Mouse (Mus musculus): ENCODE measurements around the gene Selenow. TPM values are rescaled to one million over a fixed set of nuclear protein-coding genes. Genes with fewer than 3 reads are reported as not detected.

The Selenow gene
- polyA plus RNA-seq, 1 experiment, result 288 TPM

- no peaks in the 10 kb centered on the region for H3K4me1 ChIP-seq (ENCODE audit: control insufficient read depth, insufficient read depth, low read length)
Observed at GRCm38 (mm10) chr7:15954436-15954835, 32.2 kb upstream of the Selenow start.

GRCm38 (mm10) chr7:15953307-15954074 is 31.3 kb upstream of the Selenow start:
- WGBS, result 88% methylated on average over 13 of the region's 13 CpGs
- Histone ChIP-seq H3K4me3 (ENCODE audit: insufficient read depth, low read depth, low read length) (no peak overlapping the region), H3K27ac (ENCODE audit: insufficient read depth, low read depth, low read length) (no peak overlapping the region), H3K27me3 (replicated peaks; ENCODE audit: control insufficient read depth, insufficient read depth, low read length) (no peaks in the 10 kb centered on the region), H3K36me3 (ENCODE audit: control insufficient read depth, insufficient read depth, low read length) (no peaks in the 10 kb centered on the region), H3K4me1 (ENCODE audit: control insufficient read depth, insufficient read depth, low read length) (no peaks in the 10 kb centered on the region)
- DNase-seq, result no peak
- no peak for TF ChIP-seq POLR2A (IDR thresholded peaks at IDR 0.05; ENCODE audit: low read depth, low read length)
- peak; percentile 42 for TF ChIP-seq CTCF (conservative IDR thresholded peaks at IDR 0.05; ENCODE audit: insufficient read depth, insufficient read length, low read depth, low read length)

More at GRCm38 (mm10) chr7:15954436-15954835, 32.2 kb upstream of the Selenow start:
- TF ChIP-seq POLR2A (IDR thresholded peaks at IDR 0.05; ENCODE audit: low read depth, low read length) (no peak), CTCF (conservative IDR thresholded peaks at IDR 0.05; ENCODE audit: insufficient read depth, insufficient read length, low read depth, low read length) (no peak)
- Histone ChIP-seq H3K27me3 (replicated peaks; ENCODE audit: control insufficient read depth, insufficient read depth, low read length) (no peaks in the 10 kb centered on the region), H3K4me3 (ENCODE audit: insufficient read depth, low read depth, low read length) (no peak overlapping the region), H3K36me3 (ENCODE audit: control insufficient read depth, insufficient read depth, low read length) (no peaks in the 10 kb centered on the region), H3K27ac (ENCODE audit: insufficient read depth, low read depth, low read length) (peak overlapping the region; percentile 3; the same call in 1 of the 2 replicates)
- WGBS, result 85% methylated on average over 7 of the region's 7 CpGs
- DNase-seq, result no peak

GRCm38 (mm10) chr7:15952416-15952815 is 30.2 kb upstream of the Selenow start:
- H3K27ac ChIP-seq (ENCODE audit: insufficient read depth, low read depth, low read length), result no peak overlapping the region
- no peaks in the 10 kb centered on the region for H3K36me3 ChIP-seq (ENCODE audit: control insufficient read depth, insufficient read depth, low read length)
- H3K27me3 ChIP-seq (replicated peaks; ENCODE audit: control insufficient read depth, insufficient read depth, low read length), result no peaks in the 10 kb centered on the region
- no peak for TF ChIP-seq CTCF (conservative IDR thresholded peaks at IDR 0.05; ENCODE audit: insufficient read depth, insufficient read length, low read depth, low read length)
- no peak for TF ChIP-seq POLR2A (IDR thresholded peaks at IDR 0.05; ENCODE audit: low read depth, low read length)
- WGBS, result 70% methylated on average over 3 of the region's 3 CpGs
- no peak overlapping the region for H3K4me3 ChIP-seq (ENCODE audit: insufficient read depth, low read depth, low read length)
- H3K4me1 ChIP-seq (ENCODE audit: control insufficient read depth, insufficient read depth, low read length), result peaks cover 3% of the 10 kb centered on the region; the same call in 1 of the 2 replicates
- no peak for DNase-seq

- DNase-seq, result no peak
- H3K4me3 ChIP-seq (ENCODE audit: insufficient read depth, low read depth, low read length), result no peak overlapping the region
- no peaks in the 10 kb centered on the region for H3K36me3 ChIP-seq (ENCODE audit: control insufficient read depth, insufficient read depth, low read length)
- H3K27ac ChIP-seq (ENCODE audit: insufficient read depth, low read depth, low read length), result no peak overlapping the region
- no peaks in the 10 kb centered on the region for H3K27me3 ChIP-seq (replicated peaks; ENCODE audit: control insufficient read depth, insufficient read depth, low read length)
- TF ChIP-seq POLR2A (IDR thresholded peaks at IDR 0.05; ENCODE audit: low read depth, low read length) (no peak), CTCF (conservative IDR thresholded peaks at IDR 0.05; ENCODE audit: insufficient read depth, insufficient read length, low read depth, low read length) (no peak)
- H3K4me1 ChIP-seq (ENCODE audit: control insufficient read depth, insufficient read depth, low read length), result peaks cover 5% of the 10 kb centered on the region
- WGBS, result 88% methylated on average over 15 of the region's 15 CpGs
Observed at GRCm38 (mm10) chr7:15950008-15950407, 27.8 kb upstream of the Selenow start.

GRCm38 (mm10) chr7:15949216-15949790 is 27.1 kb upstream of the Selenow start:
- H3K4me1 ChIP-seq (ENCODE audit: control insufficient read depth, insufficient read depth, low read length), result peaks cover 11% of the 10 kb centered on the region
- no peak overlapping the region for H3K4me3 ChIP-seq (ENCODE audit: insufficient read depth, low read depth, low read length)
- no peak for TF ChIP-seq POLR2A (IDR thresholded peaks at IDR 0.05; ENCODE audit: low read depth, low read length)
- TF ChIP-seq CTCF (conservative IDR thresholded peaks at IDR 0.05; ENCODE audit: insufficient read depth, insufficient read length, low read depth, low read length), result no peak
- H3K27ac ChIP-seq (ENCODE audit: insufficient read depth, low read depth, low read length), result no peak overlapping the region; the same call in 1 of the 2 replicates
- no peaks in the 10 kb centered on the region for H3K36me3 ChIP-seq (ENCODE audit: control insufficient read depth, insufficient read depth, low read length)
- 77% methylated on average over 7 of the region's 7 CpGs for WGBS
- DNase-seq, result no peak
- H3K27me3 ChIP-seq (replicated peaks; ENCODE audit: control insufficient read depth, insufficient read depth, low read length), result no peaks in the 10 kb centered on the region

GRCm38 (mm10) chr7:15948381-15948941 is 26.3 kb upstream of the Selenow start:
- peak overlapping the region; percentile 27 for H3K4me3 ChIP-seq (ENCODE audit: insufficient read depth, low read depth, low read length)
- peak overlapping the region; percentile 30 for H3K27ac ChIP-seq (ENCODE audit: insufficient read depth, low read depth, low read length)
- DNase-seq, result peak; percentile 91
- no peaks in the 10 kb centered on the region for H3K27me3 ChIP-seq (replicated peaks; ENCODE audit: control insufficient read depth, insufficient read depth, low read length)
- H3K4me1 ChIP-seq (ENCODE audit: control insufficient read depth, insufficient read depth, low read length), result peaks cover 12% of the 10 kb centered on the region
- no peaks in the 10 kb centered on the region for H3K36me3 ChIP-seq (ENCODE audit: control insufficient read depth, insufficient read depth, low read length)
- TF ChIP-seq POLR2A (IDR thresholded peaks at IDR 0.05; ENCODE audit: low read depth, low read length) (no peak), CTCF (conservative IDR thresholded peaks at IDR 0.05; ENCODE audit: insufficient read depth, insufficient read length, low read depth, low read length) (peak; percentile 87)
- 5% methylated on average over 23 of the region's 23 CpGs for WGBS

All from kidney, adult 2 months (tissue).